Mouse (Mus musculus): Measurements from ENCODE around the gene Slc29a3. TPM values are rescaled to one million over a fixed set of nuclear protein-coding genes. Genes with fewer than 3 reads are reported as not detected.
"Not testable (repeated sequence)": the region's sequence is repeated elsewhere in the genome, so short reads cannot be mapped to it uniquely, and the experiment has no call there.

Gene Slc29a3
- total RNA-seq, 2 experiments from 2014 or later: 2.6 to 9.6 TPM

- ATAC-seq (replicated peaks; ENCODE audit: low FRiP score, poor library complexity, severe bottlenecking): no peak
Observed at GRCm38 (mm10) chr10:60770855-60771254, 18.3 kb upstream of the Slc29a3 start.

- no peak for ATAC-seq (replicated peaks; ENCODE audit: low FRiP score, poor library complexity, severe bottlenecking)
Observed at GRCm38 (mm10) chr10:60768614-60769013, 16.0 kb upstream of the Slc29a3 start.

DNA sequence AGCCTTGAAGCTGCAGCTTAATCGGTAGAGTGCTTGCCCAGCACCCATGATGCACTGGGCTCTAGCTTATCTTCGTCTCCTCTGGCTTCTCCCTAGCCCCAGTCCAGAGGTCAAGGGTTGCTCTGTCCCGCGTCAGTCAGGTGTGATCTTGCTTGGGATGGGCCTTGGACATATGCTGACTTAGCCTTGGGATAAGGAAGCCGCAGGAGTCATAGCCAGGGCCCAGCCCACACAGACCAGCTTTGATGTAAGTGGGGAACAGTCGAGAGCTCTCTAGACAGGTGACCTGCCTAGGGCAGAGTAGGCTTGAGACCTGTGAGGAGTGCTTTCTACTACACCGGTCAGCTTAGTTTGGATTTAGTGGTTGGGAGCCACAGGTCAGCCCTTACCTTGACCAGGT is 14.8 kb upstream of the Slc29a3 start:
- ATAC-seq (replicated peaks; ENCODE audit: low FRiP score, poor library complexity, severe bottlenecking): no peak

- no peak for ATAC-seq (replicated peaks; ENCODE audit: low FRiP score, poor library complexity, severe bottlenecking)
Observed at GRCm38 (mm10) chr10:60762126-60762525, 9.5 kb upstream of the Slc29a3 start.

DNA sequence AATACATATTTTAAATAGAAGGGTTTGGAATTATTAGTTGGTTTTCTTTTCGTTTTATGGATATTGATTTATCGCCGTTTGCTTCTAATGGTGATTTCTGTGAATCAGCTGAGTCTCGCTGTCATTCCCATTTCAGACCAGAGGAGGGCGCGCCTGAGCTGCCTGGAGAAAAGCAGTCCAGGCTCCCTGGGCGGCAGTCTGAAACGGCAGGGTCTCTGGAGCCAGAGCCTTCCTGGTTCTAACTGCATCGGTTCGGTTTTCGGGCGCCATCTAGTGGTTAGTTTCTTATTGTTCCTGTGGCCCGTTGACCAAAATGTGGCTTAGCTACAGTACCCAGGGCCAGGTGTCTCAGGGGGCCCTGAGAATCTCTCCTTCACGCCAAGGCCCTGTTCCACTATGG is 7.8 kb upstream of the Slc29a3 start:
- ATAC-seq (replicated peaks; ENCODE audit: low FRiP score, poor library complexity, severe bottlenecking): peak; percentile 75

- no peak for ATAC-seq (replicated peaks; ENCODE audit: low FRiP score, poor library complexity, severe bottlenecking)
Observed at GRCm38 (mm10) chr10:60756992-60757391, 4.4 kb upstream of the Slc29a3 start.

- ATAC-seq (replicated peaks; ENCODE audit: low FRiP score, poor library complexity, severe bottlenecking): no peak
Observed at GRCm38 (mm10) chr10:60756146-60756545, 3.6 kb upstream of the Slc29a3 start.

DNA sequence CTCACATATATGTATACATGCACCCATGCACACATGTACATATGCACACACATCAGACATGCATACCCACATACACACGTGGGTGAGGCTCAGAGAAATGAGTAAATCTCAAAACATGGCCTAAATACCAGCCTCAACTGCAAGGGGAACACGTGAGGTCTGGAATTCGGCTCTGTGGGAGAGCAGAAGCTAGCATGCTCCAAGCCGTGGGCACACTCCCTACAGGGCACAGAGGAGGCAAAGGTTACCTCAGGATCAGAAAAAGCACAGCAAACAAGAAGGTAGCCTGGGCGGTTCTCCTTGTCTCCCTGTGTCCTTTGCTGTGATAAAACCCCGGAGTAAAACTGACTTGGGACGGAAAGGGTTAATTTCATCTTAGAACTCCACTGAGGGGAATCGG is 1.3 kb upstream of the Slc29a3 start:
- ATAC-seq (replicated peaks; ENCODE audit: low FRiP score, poor library complexity, severe bottlenecking): no peak

- no peak for ATAC-seq (replicated peaks; ENCODE audit: low FRiP score, poor library complexity, severe bottlenecking)
Observed at GRCm38 (mm10) chr10:60753261-60753660, 667 bp upstream of the Slc29a3 start.

GRCm38 (mm10) chr10:60747667-60748212 is 4.9 kb downstream of the Slc29a3 start:
- no peak for ATAC-seq (replicated peaks; ENCODE audit: low FRiP score, poor library complexity, severe bottlenecking)

DNA sequence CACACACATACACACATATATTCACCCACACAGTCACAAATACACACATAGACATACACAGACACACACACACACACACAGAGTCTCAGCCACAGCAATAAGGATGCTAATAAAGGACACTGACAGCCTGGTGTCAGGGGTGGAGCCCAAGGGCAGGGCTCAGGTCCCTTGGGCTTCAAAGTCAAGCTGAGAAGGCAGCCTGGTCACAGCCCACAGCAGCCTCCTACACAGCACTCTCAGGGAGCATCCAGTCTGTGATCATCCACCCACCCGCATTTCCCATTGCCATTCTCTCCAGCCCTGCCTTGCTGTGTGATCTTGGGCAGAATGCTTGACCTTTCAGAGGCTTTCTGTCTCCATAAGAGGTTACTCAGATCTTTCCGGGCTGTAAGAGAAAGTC is 6.1 kb downstream of the Slc29a3 start:
- ATAC-seq (replicated peaks; ENCODE audit: low FRiP score, poor library complexity, severe bottlenecking): no peak

DNA sequence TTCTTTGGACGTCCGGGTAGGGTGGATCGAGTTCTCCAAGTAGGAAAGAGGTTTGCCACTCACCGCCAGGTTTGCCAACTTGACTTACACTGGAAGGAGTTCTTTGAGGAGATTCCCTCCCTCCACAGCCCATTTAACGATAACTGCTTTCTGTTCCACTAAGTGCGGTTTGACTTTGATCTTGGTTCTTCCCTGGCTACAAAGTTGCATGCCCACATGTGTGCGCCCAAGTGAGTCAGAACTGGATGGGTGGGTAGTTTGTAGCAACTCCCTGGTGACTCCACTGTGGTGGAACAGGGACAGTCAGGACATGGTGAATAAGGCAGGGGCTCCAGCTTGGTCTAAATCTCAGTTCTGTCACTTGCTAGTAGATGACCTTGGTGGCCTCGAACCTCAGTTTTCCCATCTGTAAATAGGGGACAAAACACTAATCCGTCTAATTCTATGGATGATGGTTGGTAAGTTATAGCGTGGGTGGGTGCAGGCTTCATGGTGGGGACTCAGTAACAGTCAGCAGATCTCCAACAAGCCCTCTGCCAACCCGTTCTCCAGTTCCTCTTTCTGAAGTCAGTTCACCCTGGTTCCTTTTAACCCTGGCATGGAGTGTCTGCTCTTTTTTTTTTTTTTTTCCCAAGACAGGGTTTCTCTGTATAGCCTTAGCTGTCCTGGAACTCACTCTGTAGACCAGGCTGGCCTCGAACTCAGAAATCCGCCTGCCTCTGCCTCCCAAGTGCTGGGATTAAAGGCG is 7.9 kb downstream of the Slc29a3 start:
- no peak for ATAC-seq (replicated peaks; ENCODE audit: low FRiP score, poor library complexity, severe bottlenecking)

DNA sequence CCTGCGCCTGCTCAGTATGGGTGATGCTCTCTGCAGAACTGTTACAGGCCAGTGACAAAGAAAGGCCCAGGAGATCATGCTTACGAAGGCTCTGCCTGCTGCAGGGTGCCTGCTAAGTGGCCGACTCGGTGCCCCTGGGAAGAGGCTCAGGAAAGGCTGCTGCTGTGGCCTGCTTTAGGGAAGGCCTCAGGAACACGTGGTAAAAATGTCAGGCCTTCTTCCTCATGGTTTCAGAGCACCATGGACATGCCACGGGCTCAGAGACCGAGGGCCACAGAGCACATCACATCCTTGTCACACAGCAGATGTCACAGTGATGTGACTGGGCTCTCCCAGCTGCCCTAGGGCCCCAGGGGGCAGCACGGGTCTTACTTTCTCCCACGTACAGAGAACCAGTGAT is 8.9 kb downstream of the Slc29a3 start:
- no peak for ATAC-seq (replicated peaks; ENCODE audit: low FRiP score, poor library complexity, severe bottlenecking)

DNA sequence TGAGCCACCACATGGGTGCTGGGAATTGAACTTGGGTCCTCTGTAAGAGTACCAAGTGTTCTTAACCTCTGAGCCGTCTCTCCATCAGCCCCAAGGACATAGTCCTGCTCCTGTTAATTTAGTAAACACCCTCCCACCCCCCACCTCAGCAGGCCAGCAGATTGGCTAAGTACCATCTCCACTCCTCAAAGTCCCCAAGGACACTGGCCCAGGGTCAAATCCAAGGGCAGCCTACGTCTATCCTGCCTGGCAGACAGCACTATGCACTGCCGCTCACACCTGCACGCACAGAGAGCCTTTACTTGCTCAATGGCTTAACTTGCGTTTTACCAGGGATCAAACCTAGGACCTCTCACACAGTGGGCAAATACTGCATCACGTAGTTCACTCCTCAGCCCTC is 9.7 kb downstream of the Slc29a3 start:
- no peak for ATAC-seq (replicated peaks; ENCODE audit: low FRiP score, poor library complexity, severe bottlenecking)

- not testable (repeated sequence) for ATAC-seq (replicated peaks; ENCODE audit: low FRiP score, poor library complexity, severe bottlenecking)
Observed at GRCm38 (mm10) chr10:60742296-60742695, 10.3 kb downstream of the Slc29a3 start.

- ATAC-seq (replicated peaks; ENCODE audit: low FRiP score, poor library complexity, severe bottlenecking): no peak
Observed at GRCm38 (mm10) chr10:60741435-60741834, 11.2 kb downstream of the Slc29a3 start.

DNA sequence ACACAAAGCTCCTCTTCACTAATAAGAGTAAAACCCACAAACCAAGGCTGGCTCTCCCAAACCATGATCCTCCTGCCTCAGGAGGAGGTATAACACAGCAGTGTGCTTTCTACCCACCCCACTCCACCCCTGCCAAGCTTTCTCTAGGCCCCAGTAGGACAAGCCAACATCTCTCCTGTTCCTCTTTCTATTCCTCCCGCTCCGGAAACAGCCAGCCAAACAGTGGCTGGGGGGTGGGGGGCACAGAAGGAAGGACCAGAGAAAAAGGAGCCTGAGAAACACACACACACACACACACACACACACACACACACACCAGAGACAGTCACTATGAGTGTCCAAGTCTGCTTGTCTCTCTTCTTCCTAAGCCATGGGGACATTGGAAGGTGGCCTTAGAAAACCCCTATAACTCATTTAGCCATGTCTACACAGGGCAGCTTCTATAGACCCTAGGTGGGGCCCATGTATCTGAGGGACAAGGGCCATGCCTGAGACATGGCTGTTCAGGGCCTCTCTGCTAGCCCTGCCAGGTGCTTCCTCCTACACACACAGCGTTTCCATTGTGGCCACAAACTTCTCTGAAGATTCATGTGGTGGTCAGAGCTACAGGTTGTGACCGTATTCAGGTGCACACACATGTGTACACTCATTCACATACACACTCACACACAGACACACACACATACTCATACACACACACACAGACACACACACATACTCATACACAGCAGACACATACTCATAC is 12.8 kb downstream of the Slc29a3 start:
- ATAC-seq (replicated peaks; ENCODE audit: low FRiP score, poor library complexity, severe bottlenecking): no peak

- no peak for ATAC-seq (replicated peaks; ENCODE audit: low FRiP score, poor library complexity, severe bottlenecking)
Observed at GRCm38 (mm10) chr10:60737886-60738640, 14.5 kb downstream of the Slc29a3 start.

DNA sequence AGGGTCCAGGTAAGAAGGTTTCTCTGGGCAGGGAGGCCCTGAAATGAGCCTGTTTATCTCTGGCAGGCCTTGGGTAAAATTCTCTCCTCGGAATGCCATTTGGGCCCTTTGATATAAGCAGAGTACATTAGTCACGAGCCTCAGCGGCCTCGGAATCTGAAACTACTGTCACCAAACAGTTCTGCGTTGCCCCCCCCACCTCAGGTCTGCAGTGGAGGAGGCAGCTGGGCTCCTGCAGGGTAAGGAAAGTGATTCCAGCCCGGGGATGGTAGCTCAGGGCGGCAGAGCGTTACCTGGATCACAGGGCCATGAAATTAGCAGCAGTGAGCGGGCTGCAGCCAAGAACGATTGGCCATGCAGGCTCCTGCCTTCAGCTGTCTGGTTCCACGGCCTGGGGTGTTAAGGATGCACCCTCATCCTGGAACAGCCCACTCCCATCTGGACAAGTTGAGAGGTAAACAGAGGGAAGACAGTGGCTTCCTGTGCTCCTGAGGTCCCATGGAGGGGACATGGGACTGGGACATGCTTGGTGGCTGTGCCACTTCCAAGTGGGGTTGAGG is 15.3 kb downstream of the Slc29a3 start:
- no peak for ATAC-seq (replicated peaks; ENCODE audit: low FRiP score, poor library complexity, severe bottlenecking)

DNA sequence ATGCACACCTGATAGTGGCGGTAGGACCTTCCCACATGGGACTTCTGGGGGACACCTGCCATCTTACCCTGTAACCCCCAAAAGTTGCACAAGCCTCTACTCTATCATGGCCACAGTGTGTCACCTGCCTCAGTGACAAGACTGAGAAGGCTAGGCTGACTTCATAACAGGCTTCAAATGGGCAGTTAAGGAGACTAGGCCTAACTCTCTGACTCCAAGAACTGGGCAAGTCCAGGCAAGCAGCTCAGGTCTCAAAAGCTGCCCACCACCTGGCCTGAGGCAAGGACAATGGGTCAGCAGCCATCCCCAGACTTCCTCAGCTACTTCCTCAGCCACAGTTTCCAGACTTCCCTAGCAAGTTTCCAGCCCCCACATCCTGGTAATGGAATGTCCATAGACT is 16.9 kb downstream of the Slc29a3 start:
- ATAC-seq (replicated peaks; ENCODE audit: low FRiP score, poor library complexity, severe bottlenecking): no peak
